Mouse (Mus musculus) neural tube, embryonic 15.5 days (tissue): ENCODE results near the gene Gabpb2. TPM values are rescaled to one million over a fixed set of nuclear protein-coding genes. Genes with fewer than 3 reads are reported as not detected.

ENCODE experiments used
- ATAC-seq: fragments of 200-750 bp; cut with Nextera tagmentation; 2 replicates; pipeline ENCODE4 v1.8.0; 2017; ENCODE audit warnings: mild to moderate bottlenecking, moderate TSS enrichment, moderate library complexity; ENCODE audit not compliant: low FRiP score
- H3K27ac ChIP-seq: fragments of 300-500 bp; sonication (generic); replicated peaks from 2 replicates; pipeline ENCODE4 v1.5.1; 2015; ENCODE audit warnings: mild to moderate bottlenecking, inconsistent platforms
- H3K27me3 ChIP-seq: fragments of 300-500 bp; sonication (generic); replicated peaks from 2 replicates; pipeline ENCODE4 v1.6.1; 2015; ENCODE audit warnings: inconsistent platforms
- H3K36me3 ChIP-seq: fragments of 300-500 bp; sonication (generic); 2 replicates; pipeline ENCODE4 v1.6.1; 2015; ENCODE audit warnings: inconsistent platforms
- H3K4me1 ChIP-seq: fragments of 300-500 bp; sonication (generic); 2 replicates; pipeline ENCODE4 v1.6.1; 2015; ENCODE audit warnings: inconsistent platforms
- H3K4me2 ChIP-seq: fragments of 300-500 bp; sonication (generic); 2 replicates; pipeline ENCODE4 v1.6.1; 2015; ENCODE audit warnings: inconsistent platforms, mild to moderate bottlenecking, moderate library complexity
- H3K4me3 ChIP-seq: fragments of 300-500 bp; sonication (generic); replicated peaks from 2 replicates; pipeline ENCODE4 v1.5.1; 2015; ENCODE audit warnings: mild to moderate bottlenecking, inconsistent platforms
- H3K9ac ChIP-seq: fragments of 300-500 bp; sonication (generic); replicated peaks from 2 replicates; pipeline ENCODE4 v1.6.1; 2015; ENCODE audit warnings: mild to moderate bottlenecking, inconsistent platforms
- H3K9me3 ChIP-seq: fragments of 300-500 bp; sonication (generic); replicated peaks from 2 replicates; pipeline ENCODE4 v1.6.1; 2016; ENCODE audit warnings: inconsistent platforms
- WGBS: fragments of 180-500 bp; shearing (Covaris S2); methylation state at CpG from one replicate; pipeline ENCODE4 v1.1.7; 2015; ENCODE audit warnings: mixed read lengths; 5-methylcytosine and 5-hydroxymethylcytosine counted together
- polyA plus RNA-seq: library from polyadenylated mRNA; unstranded; fragments of >200 nt; fragmentation: Nextera tagmentation; extraction: Ambion mirVana; gene quantifications from 2 replicates; pipeline ENCODE4 v1.2.1, GENCODE M21; 2015

Gene Gabpb2
- polyA plus RNA-seq, 1 experiment from 2014 or later = 2.8 TPM

GRCm38 (mm10) chr3:95210585-95210984, 7.1 kb downstream of the Gabpb2 start:
- Histone ChIP-seq H3K4me1 (no peaks in the 10 kb centered on the region), H3K36me3 (peaks cover 17% of the 10 kb centered on the region), H3K27me3 (no peaks in the 10 kb centered on the region), H3K9me3 (no peaks in the 10 kb centered on the region), H3K27ac (no peak overlapping the region), H3K9ac (no peak overlapping the region), H3K4me2 (no peak overlapping the region), H3K4me3 (no peak overlapping the region)
- WGBS = 48% methylated on average over 2 of the region's 2 CpGs
- ATAC-seq = no peak

GRCm38 (mm10) chr3:95208286-95208685, 9.4 kb downstream of the Gabpb2 start:
- Histone ChIP-seq H3K9me3 (no peaks in the 10 kb centered on the region), H3K36me3 (peaks cover 26% of the 10 kb centered on the region), H3K27ac (no peak overlapping the region), H3K4me2 (no peak overlapping the region), H3K4me3 (no peak overlapping the region), H3K4me1 (no peaks in the 10 kb centered on the region), H3K27me3 (no peaks in the 10 kb centered on the region), H3K9ac (no peak overlapping the region)
- WGBS = 86% methylated on average over 4 of the region's 4 CpGs
- no peak for ATAC-seq

- Histone ChIP-seq H3K4me2 (no peak overlapping the region), H3K4me3 (no peak overlapping the region), H3K9ac (no peak overlapping the region), H3K9me3 (no peaks in the 10 kb centered on the region), H3K27ac (no peak overlapping the region), H3K4me1 (no peaks in the 10 kb centered on the region), H3K27me3 (no peaks in the 10 kb centered on the region), H3K36me3 (peaks cover 61% of the 10 kb centered on the region)
- WGBS = 92% methylated on average over 6 of the region's 6 CpGs
- ATAC-seq = no peak
These were observed 13.8 kb downstream of the Gabpb2 start for GRCm38 (mm10) chr3:95203880-95204279.

GRCm38 (mm10) chr3:95200562-95200961, 17.2 kb downstream of the Gabpb2 start:
- H3K27me3 ChIP-seq = no peaks in the 10 kb centered on the region
- no peak overlapping the region for H3K9ac ChIP-seq
- peaks cover 79% of the 10 kb centered on the region for H3K36me3 ChIP-seq
- H3K9me3 ChIP-seq = no peaks in the 10 kb centered on the region
- no peak for ATAC-seq
- H3K4me1 ChIP-seq = no peaks in the 10 kb centered on the region
- H3K4me2 ChIP-seq = no peak overlapping the region
- no peak overlapping the region for H3K27ac ChIP-seq
- WGBS = 79% methylated on average over 2 of the region's 2 CpGs
- no peak overlapping the region for H3K4me3 ChIP-seq

- no peaks in the 10 kb centered on the region for H3K4me1 ChIP-seq
- H3K27me3 ChIP-seq = no peaks in the 10 kb centered on the region
- peaks cover 81% of the 10 kb centered on the region for H3K36me3 ChIP-seq
- no peak overlapping the region for H3K4me2 ChIP-seq
- H3K4me3 ChIP-seq = no peak overlapping the region
- no peak for ATAC-seq
- no peak overlapping the region for H3K9ac ChIP-seq
- H3K9me3 ChIP-seq = no peaks in the 10 kb centered on the region
- 84% methylated on average over 7 of the region's 7 CpGs for WGBS
- H3K27ac ChIP-seq = no peak overlapping the region
These were observed 17.6 kb downstream of the Gabpb2 start for GRCm38 (mm10) chr3:95200132-95200531.

- Histone ChIP-seq H3K27ac (no peak overlapping the region), H3K4me2 (no peak overlapping the region), H3K4me3 (no peak overlapping the region), H3K9ac (no peak overlapping the region), H3K36me3 (peaks cover 77% of the 10 kb centered on the region), H3K4me1 (no peaks in the 10 kb centered on the region), H3K27me3 (no peaks in the 10 kb centered on the region), H3K9me3 (no peaks in the 10 kb centered on the region)
- ATAC-seq = no peak
- WGBS = 85% methylated on average over 1 of the region's 1 CpGs
These were observed 18.6 kb downstream of the Gabpb2 start for GRCm38 (mm10) chr3:95199101-95199500.

- Histone ChIP-seq H3K4me1 (no peaks in the 10 kb centered on the region), H3K27me3 (no peaks in the 10 kb centered on the region), H3K36me3 (peaks cover 55% of the 10 kb centered on the region), H3K9ac (no peak overlapping the region), H3K4me2 (no peak overlapping the region), H3K27ac (no peak overlapping the region), H3K9me3 (no peaks in the 10 kb centered on the region), H3K4me3 (no peak overlapping the region)
- WGBS = 85% methylated on average over 2 of the region's 2 CpGs
- no peak for ATAC-seq
These were observed 21.9 kb downstream of the Gabpb2 start for GRCm38 (mm10) chr3:95195772-95196171.

GRCm38 (mm10) chr3:95194721-95195135, 23.0 kb downstream of the Gabpb2 start:
- H3K9ac ChIP-seq = no peak overlapping the region
- no peaks in the 10 kb centered on the region for H3K9me3 ChIP-seq
- no peak overlapping the region for H3K27ac ChIP-seq
- H3K4me2 ChIP-seq = no peak overlapping the region
- ATAC-seq = no peak
- no peaks in the 10 kb centered on the region for H3K27me3 ChIP-seq
- peaks cover 54% of the 10 kb centered on the region for H3K36me3 ChIP-seq
- H3K4me1 ChIP-seq = no peaks in the 10 kb centered on the region
- 80% methylated on average over 6 of the region's 6 CpGs for WGBS
- H3K4me3 ChIP-seq = no peak overlapping the region

- Histone ChIP-seq H3K27me3 (no peaks in the 10 kb centered on the region), H3K4me1 (no peaks in the 10 kb centered on the region), H3K36me3 (peaks cover 74% of the 10 kb centered on the region), H3K9me3 (no peaks in the 10 kb centered on the region), H3K4me2 (no peak overlapping the region), H3K27ac (no peak overlapping the region), H3K4me3 (no peak overlapping the region), H3K9ac (no peak overlapping the region)
- 93% methylated on average over 6 of the region's 6 CpGs for WGBS
- ATAC-seq = no peak
These were observed 30.8 kb downstream of the Gabpb2 start for GRCm38 (mm10) chr3:95186888-95187287.

GRCm38 (mm10) chr3:95186100-95186499, 31.6 kb downstream of the Gabpb2 start:
- Histone ChIP-seq H3K9ac (no peak overlapping the region), H3K27me3 (no peaks in the 10 kb centered on the region), H3K4me3 (no peak overlapping the region), H3K9me3 (no peaks in the 10 kb centered on the region), H3K27ac (no peak overlapping the region), H3K36me3 (peaks cover 74% of the 10 kb centered on the region), H3K4me2 (no peak overlapping the region), H3K4me1 (no peaks in the 10 kb centered on the region)
- ATAC-seq = no peak
- 96% methylated on average over 2 of the region's 2 CpGs for WGBS

- WGBS = 91% methylated on average over 9 of the region's 9 CpGs
- Histone ChIP-seq H3K4me2 (no peak overlapping the region), H3K9me3 (no peaks in the 10 kb centered on the region), H3K4me1 (no peaks in the 10 kb centered on the region), H3K4me3 (no peak overlapping the region), H3K27me3 (no peaks in the 10 kb centered on the region), H3K36me3 (peaks cover 68% of the 10 kb centered on the region), H3K27ac (no peak overlapping the region), H3K9ac (no peak overlapping the region)
- no peak for ATAC-seq
These were observed 32.7 kb downstream of the Gabpb2 start for GRCm38 (mm10) chr3:95184796-95185577.

GRCm38 (mm10) chr3:95181841-95182240, 35.9 kb downstream of the Gabpb2 start:
- no peak overlapping the region for H3K4me2 ChIP-seq
- H3K4me3 ChIP-seq = no peak overlapping the region
- no peaks in the 10 kb centered on the region for H3K4me1 ChIP-seq
- ATAC-seq = no peak
- H3K36me3 ChIP-seq = peaks cover 37% of the 10 kb centered on the region
- no peaks in the 10 kb centered on the region for H3K9me3 ChIP-seq
- no peak overlapping the region for H3K27ac ChIP-seq
- H3K9ac ChIP-seq = no peak overlapping the region
- no peaks in the 10 kb centered on the region for H3K27me3 ChIP-seq
- WGBS = 76% methylated on average over 1 of the region's 1 CpGs
